Mouse (Mus musculus) embryonic fibroblast, embryonic 13.5 days (primary cell): ENCODE data around the gene Ctbp2.

ENCODE experiments used
- CTCF ChIP-seq: IDR thresholded peaks from 2 replicates; pipeline ENCODE4 v1.5.1; 2011; ENCODE audit warnings: mild to moderate bottlenecking, control low read depth, low read length, moderate library complexity, borderline replicate concordance; ENCODE audit not compliant: insufficient read depth
- POLR2A ChIP-seq: IDR thresholded peaks from 2 replicates; pipeline ENCODE4 v1.6.1; 2011; ENCODE audit warnings: low read depth, mild to moderate bottlenecking, control low read depth, low read length, moderate library complexity

GRCm38 (mm10) chr7:133007343-133007742, 116.8 kb downstream of the Ctbp2 start:
- TF ChIP-seq CTCF (no peak), POLR2A (no peak)
